Mouse (Mus musculus) heart, adult 2 months (tissue): ENCODE measurements around the gene Gm28539. TPM values are rescaled to one million over a fixed set of nuclear protein-coding genes. Genes with fewer than 3 reads are reported as not detected.
A peak's percentile ranks its signal among the peaks of the same experiment; 100 is the strongest.

Source experiments
- DNase-seq, 2 experiments: peaks; one replicate each; pipeline ENCODE4 v3.0.0; 2021
- H3K27ac ChIP-seq: fragments of 200-600 bp; 2 replicates; pipeline ENCODE4 v1.8.1; 2022
- H3K27me3 ChIP-seq: fragments of 200-500 bp; 2 replicates; pipeline ENCODE4 v1.6.1; 2012; ENCODE audit warnings: mild to moderate bottlenecking, low read length, inconsistent platforms, mixed read lengths; ENCODE audit not compliant: control insufficient read depth, insufficient read depth
- H3K36me3 ChIP-seq: fragments of 200-500 bp; 2 replicates; pipeline ENCODE4 v1.6.1; 2012; ENCODE audit warnings: low read length, inconsistent platforms; ENCODE audit not compliant: control insufficient read depth, insufficient read depth
- H3K4me1 ChIP-seq: fragments of 200-500 bp; 2 replicates; pipeline ENCODE4 v1.6.1; 2011; ENCODE audit warnings: low read length; ENCODE audit not compliant: control insufficient read depth, insufficient read depth
- H3K4me3 ChIP-seq: fragments of 200-600 bp; 2 replicates; pipeline ENCODE4 v1.8.1; 2022
- H3K79me2 ChIP-seq: fragments of 200-500 bp; replicated peaks from 2 replicates; pipeline ENCODE4 v1.6.1; 2012; ENCODE audit warnings: mild to moderate bottlenecking, inconsistent platforms, low read length, moderate library complexity, mixed read lengths; ENCODE audit not compliant: control insufficient read depth, insufficient read depth
- H3K9ac ChIP-seq: fragments of 200-500 bp; 2 replicates; pipeline ENCODE4 v1.6.1; 2012; ENCODE audit warnings: low read depth, mild to moderate bottlenecking, control low read depth, inconsistent platforms, low read length, mixed read lengths
- CTCF ChIP-seq: fragments of 200-600 bp; IDR thresholded peaks from 2 replicates; pipeline ENCODE4 v1.8.1; 2022; ENCODE audit warnings: antibody characterized with exemption, mild to moderate bottlenecking, moderate library complexity
- EP300 ChIP-seq: fragments of 200-500 bp; IDR thresholded peaks from 2 replicates; pipeline ENCODE4 v1.6.1; 2011; ENCODE audit warnings: low read depth, low read length, control low read depth; ENCODE audit not compliant: insufficient read depth
- POLR2A ChIP-seq: fragments of 200-500 bp; IDR thresholded peaks from 2 replicates; pipeline ENCODE4 v1.6.1; 2011; ENCODE audit warnings: mild to moderate bottlenecking, low read depth, low read length, control low read depth; ENCODE audit not compliant: insufficient read depth
- WGBS: fragments of 180-500 bp; shearing (Covaris S2); methylation state at CpG from one replicate; pipeline ENCODE4 v1.1.7; 2018; 5-methylcytosine and 5-hydroxymethylcytosine counted together
- intact Hi-C: fragments of 180-260 bp; cut with DNase I; formaldehyde crosslinking; loops from one replicate; pipeline ENCODE4 v1.15.1; 2025
- polyA plus RNA-seq: library from polyadenylated mRNA; depleted of rRNA; stranded (reverse); fragments of >200 nt; gene quantifications from 2 replicates; pipeline ENCODE4 v1.2.3, GENCODE M21; 2012
- total RNA-seq, 2 experiments: library from RNA; stranded (reverse); gene quantifications; 2 replicates each; pipeline ENCODE4 v1.2.3; 2021

Gene Gm28539
- total and polyA plus RNA-seq, 3 experiments = 1.3 TPM; not detected in 2

DNA sequence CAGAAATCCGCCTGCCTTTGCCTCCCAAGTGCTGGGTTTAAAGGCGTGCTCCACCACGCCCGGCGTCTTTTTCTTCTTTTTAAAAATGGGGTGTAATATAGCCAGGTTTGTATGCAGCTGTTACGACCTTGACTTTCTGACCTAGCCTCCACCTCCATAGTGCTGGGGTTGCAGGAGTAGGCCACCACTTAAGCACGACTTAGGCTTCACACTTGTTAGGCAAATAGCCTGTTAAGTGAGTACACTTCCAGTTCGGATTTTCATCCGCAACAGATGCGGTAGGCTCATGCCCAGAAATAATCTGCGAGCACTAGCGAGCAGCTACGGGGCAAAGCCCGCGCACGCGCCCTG lies 39.7 kb downstream of the Gm28539 start:
- TF ChIP-seq EP300 = no peak
- no peak for TF ChIP-seq CTCF
- no peak for TF ChIP-seq POLR2A
- WGBS = under 1% methylated on average over 17 of the region's 17 CpGs

DNA sequence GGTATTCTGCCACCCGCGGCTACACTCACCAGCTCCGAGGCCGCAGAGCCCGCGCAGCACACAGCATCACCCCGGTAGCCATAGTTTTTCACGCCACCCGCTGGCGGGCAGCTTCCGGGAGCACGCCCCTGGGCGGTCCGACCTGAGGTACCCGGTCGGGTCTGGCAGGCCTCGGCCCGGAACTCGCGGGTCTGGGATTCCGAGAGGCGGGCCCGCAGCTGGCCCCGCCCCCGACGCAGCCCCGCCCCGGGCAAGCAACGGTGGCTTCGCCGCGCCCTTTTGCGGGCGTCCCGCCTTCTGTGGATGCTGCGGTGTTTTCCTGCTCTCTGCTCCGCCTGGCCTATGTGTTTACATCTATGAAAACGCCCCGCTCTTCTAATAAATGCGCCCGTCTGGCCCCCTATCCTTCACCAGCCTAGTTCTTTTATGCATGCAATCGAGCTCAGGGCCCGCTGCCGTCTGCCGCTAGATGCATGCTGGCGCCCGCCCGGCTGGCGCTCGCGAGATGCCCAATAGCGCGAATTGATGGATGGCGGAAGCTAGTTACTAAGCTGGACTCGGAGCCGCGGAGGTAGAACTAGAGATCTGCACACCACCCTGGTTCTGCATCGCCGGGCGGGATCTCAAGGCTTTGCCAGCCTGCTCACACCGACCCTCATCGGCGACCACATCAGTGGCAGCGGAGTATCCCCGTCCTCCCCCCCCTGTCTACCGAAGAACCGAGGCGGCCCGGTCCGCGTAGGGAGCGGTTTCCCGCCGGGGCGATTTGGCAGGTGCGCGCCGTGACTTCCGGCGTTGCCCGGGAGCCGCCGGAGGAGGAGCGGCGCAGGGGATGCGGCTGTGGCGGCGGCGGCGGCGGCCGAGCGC lies 40.3 kb downstream of the Gm28539 start, which contains the start of the genes Mrpl40 and Hira:
Gene Mrpl40, minus strand, starts transcription at position 421 of the 867 bp plus-strand sequence.
Gene Hira, plus strand, starts transcription at position 596 of the 867 bp plus-strand sequence.
- peak within 1 kb of the TSS; percentile 92 for H3K27ac ChIP-seq
- 0 out of 2 replicates have a peak, but pooled peaks cover 2% of the 10 kb centered on the region for H3K4me1 ChIP-seq
- no peaks in the 10 kb centered on the region for H3K27me3 ChIP-seq
- peak within 1 kb of the TSS; percentile 88 for H3K9ac ChIP-seq
- H3K36me3 ChIP-seq = no peaks in the 10 kb centered on the region; the same call in 1 of the 2 replicates
- WGBS = under 1% methylated on average over 93 of the region's 93 CpGs
- TF ChIP-seq CTCF = no peak
- peak; percentile 84 for TF ChIP-seq POLR2A
- 0 out of 2 replicates have a peak, but pooled peaks have one; percentile 39 for TF ChIP-seq EP300
- intact Hi-C loops = loop anchor here (2.0 to 5.0 kb wide), 2 partner anchors 66 to 189 kb away; partner anchors contain the start of genes Cdc45 and Ufd1
- peak; percentile 96 to 97 for DNase-seq
- peak within 1 kb of the TSS; percentile 96 for H3K4me3 ChIP-seq
- H3K79me2 ChIP-seq = no peaks in the 10 kb centered on the region; the same call in 1 of the 2 replicates

More for the DNA sequence above, 39.7 kb downstream of the Gm28539 start:
- no peaks in the 10 kb centered on the region for H3K27me3 ChIP-seq
- peak overlapping the region; percentile 92 for H3K27ac ChIP-seq
- 0 out of 2 replicates have a peak, but pooled peaks cover 2% of the 10 kb centered on the region for H3K4me1 ChIP-seq
- peak overlapping the region; percentile 71 for H3K9ac ChIP-seq
- no peaks in the 10 kb centered on the region; the same call in 1 of the 2 replicates for H3K36me3 ChIP-seq
- peak overlapping the region; percentile 96 for H3K4me3 ChIP-seq
- no peaks in the 10 kb centered on the region; the same call in 1 of the 2 replicates for H3K79me2 ChIP-seq
- intact Hi-C loops = loop anchor here (2.0 to 5.0 kb wide), 2 partner anchors 65 to 189 kb away; partner anchors contain the start of genes Cdc45 and Ufd1
- no peak for DNase-seq

DNA sequence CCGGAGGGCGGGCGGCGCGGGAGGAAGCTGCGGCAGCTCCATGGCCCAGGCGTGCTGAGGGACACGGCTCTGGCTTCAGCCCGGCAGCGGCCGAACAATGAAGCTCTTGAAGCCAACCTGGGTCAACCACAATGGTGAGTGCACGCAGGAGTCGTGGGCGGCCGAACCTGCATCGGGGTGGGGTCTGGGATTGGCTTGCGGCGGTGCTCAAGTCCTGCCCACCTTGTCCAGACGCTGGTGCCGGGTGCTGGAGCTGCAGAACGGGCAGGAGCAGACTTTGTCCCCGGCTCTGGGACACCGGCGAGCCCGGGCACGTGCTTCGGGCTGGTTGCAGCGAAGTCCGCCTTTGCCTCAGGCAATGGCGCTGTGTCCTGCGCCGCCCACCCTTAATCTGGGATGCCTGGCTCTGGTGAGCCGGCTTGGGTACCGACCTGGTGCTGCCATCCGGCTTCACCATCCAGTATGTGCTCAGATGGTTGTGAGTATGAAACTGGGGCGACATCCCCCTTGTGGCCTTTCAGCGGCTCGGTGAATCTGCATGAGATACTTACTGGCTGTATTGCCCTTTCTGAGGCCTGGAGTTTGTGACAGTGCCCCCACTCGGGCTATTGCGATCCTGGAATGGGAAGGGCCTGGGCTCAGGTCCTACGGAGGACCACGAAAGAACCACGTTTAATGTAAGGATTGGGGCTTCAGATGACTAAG lies 41.2 kb downstream of the Gm28539 start:
- Histone ChIP-seq H3K27me3 (no peaks in the 10 kb centered on the region), H3K9ac (peak overlapping the region; percentile 88), H3K36me3 (no peaks in the 10 kb centered on the region; the same call in 1 of the 2 replicates), H3K27ac (peak overlapping the region; percentile 92), H3K4me1 (0 out of 2 replicates have a peak, but pooled peaks cover 2% of the 10 kb centered on the region), H3K4me3 (peak overlapping the region; percentile 96), H3K79me2 (no peaks in the 10 kb centered on the region; the same call in 1 of the 2 replicates)
- peak in 1 of 2 experiments; percentile 46 for DNase-seq
- TF ChIP-seq POLR2A = no peak
- TF ChIP-seq CTCF = peak; percentile 49
- WGBS = under 1% methylated on average over 43 of the region's 43 CpGs
- intact Hi-C loops = loop anchor here (2.0 to 5.0 kb wide), 2 partner anchors 67 to 190 kb away; partner anchors contain the start of genes Cdc45 and Ufd1

DNA sequence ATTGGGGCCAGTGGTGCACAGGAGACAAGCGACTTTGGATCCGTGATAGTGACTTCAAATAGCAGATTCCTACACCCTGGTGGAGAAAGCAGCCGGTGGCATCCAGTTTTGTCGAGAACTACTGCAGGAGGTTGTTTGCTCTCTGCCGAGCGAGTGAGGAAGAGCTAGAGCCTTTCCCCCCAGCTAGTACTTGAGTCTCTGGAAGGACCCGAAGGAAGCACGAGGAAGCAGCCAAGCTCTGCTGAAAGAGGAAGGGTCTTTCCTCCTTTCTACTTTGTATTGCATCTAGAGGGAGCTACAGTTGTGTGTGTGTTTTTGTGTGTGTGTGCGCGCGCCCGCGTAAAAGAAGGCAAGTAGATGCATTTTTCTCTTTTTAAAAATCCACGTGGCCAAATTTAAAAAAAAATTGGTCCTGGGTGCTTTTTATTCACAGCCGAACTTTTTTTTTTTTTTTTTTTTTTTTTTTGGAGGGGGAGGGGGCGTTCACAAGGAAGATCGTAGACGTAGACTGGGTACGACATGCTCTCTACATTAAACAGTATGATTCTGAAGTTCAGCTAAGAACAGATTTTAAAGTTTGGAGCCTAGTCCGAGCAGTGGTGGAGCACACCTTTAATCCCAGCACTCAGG lies 41.8 kb downstream of the Gm28539 start:
- DNase-seq = no peak
- WGBS = 20% methylated on average over 20 of the region's 20 CpGs
- TF ChIP-seq POLR2A = no peak
- TF ChIP-seq EP300 = no peak
- no peak for TF ChIP-seq CTCF
- H3K4me1 ChIP-seq = 0 out of 2 replicates have a peak, but pooled peaks cover 2% of the 10 kb centered on the region
- peak overlapping the region; percentile 88 for H3K9ac ChIP-seq
- H3K27ac ChIP-seq = no peak overlapping the region; the same call in none of the 2 replicates
- H3K79me2 ChIP-seq = peaks cover 2% of the 10 kb centered on the region
- no peaks in the 10 kb centered on the region for H3K27me3 ChIP-seq
- H3K36me3 ChIP-seq = no peaks in the 10 kb centered on the region; the same call in 1 of the 2 replicates
- intact Hi-C loops = loop anchor here (5.0 kb wide), 1 partner anchor 191 kb away; no protein-coding TSS in a partner anchor
- peak overlapping the region; percentile 96 for H3K4me3 ChIP-seq

DNA sequence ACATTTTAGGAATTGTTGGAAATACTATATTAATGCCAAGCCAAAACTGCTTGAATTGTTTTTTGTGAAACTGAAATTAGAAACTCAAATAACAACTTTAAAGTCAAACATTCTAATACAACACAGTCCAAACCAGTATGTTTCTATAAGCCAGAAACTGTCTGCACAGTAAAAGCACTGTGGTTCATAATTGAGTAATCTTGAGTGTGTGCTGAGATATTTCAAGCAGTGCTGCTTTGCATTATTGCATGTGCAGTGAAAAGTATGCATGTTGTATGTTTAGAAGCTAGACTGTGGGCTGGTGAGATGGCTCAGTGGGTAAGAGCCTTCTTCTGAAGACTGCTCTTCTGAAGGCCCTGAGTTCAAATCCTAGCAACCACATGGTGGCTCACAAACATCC lies 47.7 kb downstream of the Gm28539 start:
- no peak for TF ChIP-seq CTCF
- TF ChIP-seq EP300 = no peak
- no peak for TF ChIP-seq POLR2A
- Histone ChIP-seq H3K27ac (no peak overlapping the region), H3K27me3 (no peaks in the 10 kb centered on the region), H3K9ac (no peak overlapping the region), H3K4me1 (peaks cover 4% of the 10 kb centered on the region), H3K79me2 (peaks cover 4% of the 10 kb centered on the region), H3K36me3 (no peaks in the 10 kb centered on the region; the same call in 1 of the 2 replicates), H3K4me3 (no peak overlapping the region)
- no peak for DNase-seq
- intact Hi-C loops = no loop called here
